Mouse (Mus musculus) forebrain, embryonic 15.5 days (tissue): ENCODE measurements around the gene Zfp663. TPM values are rescaled to one million over a fixed set of nuclear protein-coding genes. Genes with fewer than 3 reads are reported as not detected.

Experiments used
- ATAC-seq: fragments of 200-750 bp; cut with Nextera tagmentation; replicated peaks from 2 replicates; pipeline ENCODE4 v1.8.0; 2017; ENCODE audit warnings: mild to moderate bottlenecking, moderate TSS enrichment, moderate library complexity
- H3K27ac ChIP-seq: fragments of 300-500 bp; sonication (generic); replicated peaks from 2 replicates; pipeline ENCODE4 v1.5.1; 2015; ENCODE audit warnings: mild to moderate bottlenecking, inconsistent platforms
- H3K27me3 ChIP-seq: fragments of 300-500 bp; sonication (generic); 2 replicates; pipeline ENCODE4 v1.6.1; 2015; ENCODE audit warnings: inconsistent platforms
- H3K36me3 ChIP-seq: fragments of 300-500 bp; sonication (generic); 2 replicates; pipeline ENCODE4 v1.6.1; 2015; ENCODE audit warnings: mild to moderate bottlenecking, inconsistent platforms
- H3K4me1 ChIP-seq: fragments of 300-500 bp; sonication (generic); 2 replicates; pipeline ENCODE4 v1.6.1; 2015; ENCODE audit warnings: inconsistent platforms
- H3K4me2 ChIP-seq: fragments of 300-500 bp; sonication (generic); replicated peaks from 2 replicates; pipeline ENCODE4 v1.6.1; 2015; ENCODE audit warnings: mild to moderate bottlenecking, inconsistent platforms
- H3K4me3 ChIP-seq: fragments of 300-500 bp; sonication (generic); 2 replicates; pipeline ENCODE4 v1.5.1; 2015; ENCODE audit warnings: mild to moderate bottlenecking, inconsistent platforms
- H3K9ac ChIP-seq: fragments of 300-500 bp; sonication (generic); replicated peaks from 2 replicates; pipeline ENCODE4 v1.6.1; 2015; ENCODE audit warnings: mild to moderate bottlenecking, inconsistent platforms
- H3K9me3 ChIP-seq: fragments of 300-500 bp; sonication (generic); 2 replicates; pipeline ENCODE4 v1.6.1; 2016; ENCODE audit warnings: inconsistent platforms
- WGBS: fragments of 180-500 bp; shearing (Covaris S2); methylation state at CpG from one replicate; pipeline ENCODE4 v1.1.7; 2015; ENCODE audit warnings: mixed read lengths; 5-methylcytosine and 5-hydroxymethylcytosine counted together
- polyA plus RNA-seq: library from polyadenylated mRNA; unstranded; fragments of >200 nt; fragmentation: Nextera tagmentation; extraction: Ambion mirVana; gene quantifications from 2 replicates; pipeline ENCODE4 v1.2.1, GENCODE M21; 2015

Gene Zfp663
- 6.5 and 7.6 TPM in 2 replicates for polyA plus RNA-seq

GRCm38 (mm10) chr2:165368496-165368895 lies at the start of gene Zfp663:
Zfp663 (minus strand) TSS chr2:165368729.
- Histone ChIP-seq H3K9ac (peak within 1 kb of the TSS; percentile 87), H3K27ac (peak within 1 kb of the TSS; percentile 86), H3K36me3 (no peaks in the 10 kb centered on the region), H3K4me3 (peak within 1 kb of the TSS; percentile 54), H3K4me2 (peak within 1 kb of the TSS; percentile 73), H3K27me3 (no peaks in the 10 kb centered on the region), H3K9me3 (no peaks in the 10 kb centered on the region), H3K4me1 (peaks cover 34% of the 10 kb centered on the region)
- peak; percentile 71 for ATAC-seq
- under 1% methylated on average over 27 of the region's 27 CpGs for WGBS

- Histone ChIP-seq H3K4me2 (0 out of 2 replicates have a peak overlapping the region, but pooled peaks have one; percentile 11), H3K9ac (no peak overlapping the region), H3K9me3 (no peaks in the 10 kb centered on the region), H3K27ac (peak overlapping the region; percentile 71), H3K4me3 (no peak overlapping the region), H3K36me3 (no peaks in the 10 kb centered on the region), H3K27me3 (no peaks in the 10 kb centered on the region), H3K4me1 (peaks cover 42% of the 10 kb centered on the region)
- WGBS: 37% methylated on average over 7 of the region's 7 CpGs
- ATAC-seq: peak; percentile 66; the same call in 1 of the 2 replicates
These were observed 48.8 kb upstream of the Zfp663 start for GRCm38 (mm10) chr2:165417291-165417690.

GRCm38 (mm10) chr2:165415795-165416194 lies 47.3 kb upstream of the Zfp663 start:
- H3K4me1 ChIP-seq: peaks cover 42% of the 10 kb centered on the region
- no peaks in the 10 kb centered on the region for H3K9me3 ChIP-seq
- H3K9ac ChIP-seq: no peak overlapping the region
- WGBS: 46% methylated on average over 6 of the region's 6 CpGs
- H3K4me3 ChIP-seq: no peak overlapping the region
- H3K4me2 ChIP-seq: no peak overlapping the region
- H3K36me3 ChIP-seq: no peaks in the 10 kb centered on the region
- 0 out of 2 replicates have a peak overlapping the region, but pooled peaks have one; percentile 51 for H3K27ac ChIP-seq
- ATAC-seq: no peak
- H3K27me3 ChIP-seq: no peaks in the 10 kb centered on the region

- 0 out of 2 replicates have a peak overlapping the region, but pooled peaks have one; percentile 51 for H3K27ac ChIP-seq
- H3K4me3 ChIP-seq: no peak overlapping the region
- H3K27me3 ChIP-seq: no peaks in the 10 kb centered on the region
- H3K4me2 ChIP-seq: no peak overlapping the region
- no peaks in the 10 kb centered on the region for H3K9me3 ChIP-seq
- H3K36me3 ChIP-seq: no peaks in the 10 kb centered on the region
- peaks cover 38% of the 10 kb centered on the region for H3K4me1 ChIP-seq
- no peak overlapping the region for H3K9ac ChIP-seq
- WGBS: 36% methylated on average over 11 of the region's 11 CpGs
- ATAC-seq: no peak
These were observed 46.7 kb upstream of the Zfp663 start for GRCm38 (mm10) chr2:165415141-165415721.

GRCm38 (mm10) chr2:165414321-165414720 lies 45.8 kb upstream of the Zfp663 start:
- no peak overlapping the region for H3K27ac ChIP-seq
- H3K27me3 ChIP-seq: no peaks in the 10 kb centered on the region
- H3K4me3 ChIP-seq: no peak overlapping the region
- WGBS: 81% methylated on average over 5 of the region's 5 CpGs
- no peaks in the 10 kb centered on the region for H3K9me3 ChIP-seq
- no peak overlapping the region for H3K9ac ChIP-seq
- no peaks in the 10 kb centered on the region for H3K36me3 ChIP-seq
- H3K4me2 ChIP-seq: no peak overlapping the region
- peaks cover 28% of the 10 kb centered on the region for H3K4me1 ChIP-seq
- no peak for ATAC-seq

GRCm38 (mm10) chr2:165413884-165414283 lies 45.4 kb upstream of the Zfp663 start:
- no peak overlapping the region for H3K27ac ChIP-seq
- peaks cover 25% of the 10 kb centered on the region for H3K4me1 ChIP-seq
- no peak overlapping the region for H3K9ac ChIP-seq
- no peak overlapping the region for H3K4me2 ChIP-seq
- H3K27me3 ChIP-seq: no peaks in the 10 kb centered on the region
- no peak overlapping the region for H3K4me3 ChIP-seq
- no peaks in the 10 kb centered on the region for H3K36me3 ChIP-seq
- ATAC-seq: no peak
- 48% methylated on average over 3 of the region's 3 CpGs for WGBS
- no peaks in the 10 kb centered on the region for H3K9me3 ChIP-seq

- WGBS: 38% methylated on average over 10 of the region's 10 CpGs
- H3K4me1 ChIP-seq: no peaks in the 10 kb centered on the region
- no peak overlapping the region for H3K9ac ChIP-seq
- no peaks in the 10 kb centered on the region for H3K9me3 ChIP-seq
- no peak overlapping the region for H3K4me3 ChIP-seq
- no peaks in the 10 kb centered on the region for H3K36me3 ChIP-seq
- no peak overlapping the region for H3K4me2 ChIP-seq
- ATAC-seq: no peak
- no peak overlapping the region for H3K27ac ChIP-seq
- H3K27me3 ChIP-seq: no peaks in the 10 kb centered on the region
These were observed 39.3 kb upstream of the Zfp663 start for GRCm38 (mm10) chr2:165407700-165408301.

GRCm38 (mm10) chr2:165405351-165405750 lies 36.8 kb upstream of the Zfp663 start:
- no peak overlapping the region for H3K27ac ChIP-seq
- 69% methylated on average over 6 of the region's 6 CpGs for WGBS
- H3K4me3 ChIP-seq: no peak overlapping the region
- no peak for ATAC-seq
- H3K4me1 ChIP-seq: peaks cover 4% of the 10 kb centered on the region; the same call in 1 of the 2 replicates
- no peaks in the 10 kb centered on the region for H3K36me3 ChIP-seq
- no peaks in the 10 kb centered on the region for H3K27me3 ChIP-seq
- no peak overlapping the region for H3K4me2 ChIP-seq
- H3K9me3 ChIP-seq: no peaks in the 10 kb centered on the region
- H3K9ac ChIP-seq: no peak overlapping the region

- WGBS: 80% methylated on average over 9 of the region's 9 CpGs
- Histone ChIP-seq H3K4me2 (no peak overlapping the region), H3K9ac (no peak overlapping the region), H3K4me3 (no peak overlapping the region), H3K27ac (no peak overlapping the region), H3K27me3 (no peaks in the 10 kb centered on the region), H3K9me3 (no peaks in the 10 kb centered on the region), H3K36me3 (no peaks in the 10 kb centered on the region), H3K4me1 (peaks cover 4% of the 10 kb centered on the region; the same call in 1 of the 2 replicates)
- ATAC-seq: no peak
These were observed 36.4 kb upstream of the Zfp663 start for GRCm38 (mm10) chr2:165404951-165405350.

GRCm38 (mm10) chr2:165398164-165398785 lies 29.7 kb upstream of the Zfp663 start:
- Histone ChIP-seq H3K36me3 (no peaks in the 10 kb centered on the region), H3K4me2 (no peak overlapping the region), H3K27ac (no peak overlapping the region), H3K27me3 (no peaks in the 10 kb centered on the region), H3K4me1 (peaks cover 21% of the 10 kb centered on the region), H3K9ac (no peak overlapping the region), H3K9me3 (no peaks in the 10 kb centered on the region), H3K4me3 (no peak overlapping the region)
- ATAC-seq: no peak
- 61% methylated on average over 15 of the region's 15 CpGs for WGBS

- no peaks in the 10 kb centered on the region for H3K27me3 ChIP-seq
- H3K36me3 ChIP-seq: no peaks in the 10 kb centered on the region
- H3K9me3 ChIP-seq: no peaks in the 10 kb centered on the region
- ATAC-seq: no peak
- 0 out of 2 replicates have a peak overlapping the region, but pooled peaks have one; percentile 27 for H3K27ac ChIP-seq
- H3K4me2 ChIP-seq: no peak overlapping the region
- no peak overlapping the region for H3K4me3 ChIP-seq
- peaks cover 21% of the 10 kb centered on the region for H3K4me1 ChIP-seq
- WGBS: 66% methylated on average over 23 of the region's 23 CpGs
- H3K9ac ChIP-seq: no peak overlapping the region
These were observed 29.1 kb upstream of the Zfp663 start for GRCm38 (mm10) chr2:165397502-165398163.
